Mouse (Mus musculus) limb, embryonic 13.5 days (tissue): ENCODE measurements around the gene Hinfp. TPM values are rescaled to one million over a fixed set of nuclear protein-coding genes. Genes with fewer than 3 reads are reported as not detected.

ENCODE experiments used
- ATAC-seq: fragments of 200-750 bp; cut with Nextera tagmentation; 2 replicates; pipeline ENCODE4 v1.8.0; 2017; ENCODE audit warnings: low read depth, moderate number of reproducible peaks, moderate TSS enrichment; ENCODE audit not compliant: low FRiP score
- H3K27ac ChIP-seq: fragments of 300-500 bp; sonication (generic); 2 replicates; pipeline ENCODE4 v1.5.1; 2015; ENCODE audit warnings: inconsistent platforms, mild to moderate bottlenecking, moderate library complexity
- H3K27me3 ChIP-seq: fragments of 300-500 bp; sonication (generic); 2 replicates; pipeline ENCODE4 v1.6.1; 2015; ENCODE audit warnings: mild to moderate bottlenecking, inconsistent platforms
- H3K36me3 ChIP-seq: fragments of 300-500 bp; sonication (generic); 2 replicates; pipeline ENCODE4 v1.6.1; 2015; ENCODE audit warnings: inconsistent platforms, mild to moderate bottlenecking, moderate library complexity
- H3K4me1 ChIP-seq: fragments of 300-500 bp; sonication (generic); 2 replicates; pipeline ENCODE4 v1.6.1; 2015; ENCODE audit warnings: inconsistent platforms
- H3K4me2 ChIP-seq: fragments of 300-500 bp; sonication (generic); replicated peaks from 2 replicates; pipeline ENCODE4 v1.6.1; 2015; ENCODE audit warnings: inconsistent platforms, mild to moderate bottlenecking, moderate library complexity
- H3K4me3 ChIP-seq: fragments of 300-500 bp; sonication (generic); 2 replicates; pipeline ENCODE4 v1.5.1; 2015; ENCODE audit warnings: moderate library complexity, mild to moderate bottlenecking, inconsistent platforms
- H3K9ac ChIP-seq: fragments of 300-500 bp; sonication (generic); 2 replicates; pipeline ENCODE4 v1.6.1; 2015; ENCODE audit warnings: mild to moderate bottlenecking, inconsistent platforms
- H3K9me3 ChIP-seq: fragments of 300-500 bp; sonication (generic); 2 replicates; pipeline ENCODE4 v1.6.1; 2016; ENCODE audit warnings: inconsistent platforms
- WGBS: fragments of 180-500 bp; shearing (Covaris S2); methylation state at CpG from one replicate; pipeline ENCODE4 v1.1.7; 2015; 5-methylcytosine and 5-hydroxymethylcytosine counted together
- polyA plus RNA-seq: library from polyadenylated mRNA; unstranded; fragments of >200 nt; fragmentation: Nextera tagmentation; extraction: Ambion mirVana; gene quantifications from 2 replicates; pipeline ENCODE4 v1.2.1, GENCODE M21; 2015

The Hinfp gene
- 26.1 and 29.6 TPM in 2 replicates for polyA plus RNA-seq

- H3K4me1 ChIP-seq, result peaks cover 16% of the 10 kb centered on the region
- H3K4me3 ChIP-seq, result peak within 1 kb of the TSS; percentile 96
- H3K36me3 ChIP-seq, result peaks cover 28% of the 10 kb centered on the region
- H3K4me2 ChIP-seq, result peak within 1 kb of the TSS; percentile 82
- ATAC-seq, result peak; percentile 99
- H3K27me3 ChIP-seq, result no peaks in the 10 kb centered on the region
- peak within 1 kb of the TSS; percentile 96 for H3K9ac ChIP-seq
- under 1% methylated on average over 54 of the region's 54 CpGs for WGBS
- no peaks in the 10 kb centered on the region for H3K9me3 ChIP-seq
- H3K27ac ChIP-seq, result peak within 1 kb of the TSS; percentile 75
Measured at GRCm38 (mm10) chr9:44305466-44306079, at the start of gene Hinfp. Hinfp (minus strand) TSS chr9:44305671.

GRCm38 (mm10) chr9:44353142-44353541 lies 47.7 kb upstream of the Hinfp start:
- Histone ChIP-seq H3K4me1 (no peaks in the 10 kb centered on the region), H3K27ac (no peak overlapping the region), H3K27me3 (no peaks in the 10 kb centered on the region), H3K36me3 (peaks cover 98% of the 10 kb centered on the region), H3K4me3 (no peak overlapping the region), H3K9me3 (no peaks in the 10 kb centered on the region), H3K9ac (no peak overlapping the region), H3K4me2 (no peak overlapping the region)
- WGBS, result 97% methylated on average over 6 of the region's 6 CpGs
- no peak for ATAC-seq

DNA sequence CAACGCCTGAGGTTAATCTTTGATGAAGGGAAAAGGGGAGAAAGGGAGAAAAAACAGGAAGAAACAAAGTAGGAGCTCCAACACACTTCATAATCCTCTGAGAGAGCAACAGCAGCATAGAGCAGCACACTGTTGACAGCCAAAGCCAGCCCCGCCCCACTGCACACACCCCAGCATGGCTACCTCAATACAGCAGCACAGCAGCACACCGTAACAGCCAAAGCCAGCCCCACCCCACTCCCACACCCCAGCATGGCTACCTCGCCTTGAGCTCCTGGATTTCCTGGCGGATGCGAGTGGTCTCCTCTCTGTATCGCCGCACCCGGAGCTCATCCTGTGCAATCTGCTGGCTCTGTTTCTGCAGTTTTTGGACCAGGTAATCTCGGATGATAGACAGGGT lies 46.9 kb upstream of the Hinfp start:
- Histone ChIP-seq H3K36me3 (peaks cover 98% of the 10 kb centered on the region), H3K4me3 (no peak overlapping the region), H3K9me3 (no peaks in the 10 kb centered on the region), H3K27me3 (no peaks in the 10 kb centered on the region), H3K4me1 (no peaks in the 10 kb centered on the region), H3K4me2 (no peak overlapping the region), H3K9ac (no peak overlapping the region), H3K27ac (no peak overlapping the region)
- no peak for ATAC-seq
- WGBS, result 88% methylated on average over 10 of the region's 10 CpGs

DNA sequence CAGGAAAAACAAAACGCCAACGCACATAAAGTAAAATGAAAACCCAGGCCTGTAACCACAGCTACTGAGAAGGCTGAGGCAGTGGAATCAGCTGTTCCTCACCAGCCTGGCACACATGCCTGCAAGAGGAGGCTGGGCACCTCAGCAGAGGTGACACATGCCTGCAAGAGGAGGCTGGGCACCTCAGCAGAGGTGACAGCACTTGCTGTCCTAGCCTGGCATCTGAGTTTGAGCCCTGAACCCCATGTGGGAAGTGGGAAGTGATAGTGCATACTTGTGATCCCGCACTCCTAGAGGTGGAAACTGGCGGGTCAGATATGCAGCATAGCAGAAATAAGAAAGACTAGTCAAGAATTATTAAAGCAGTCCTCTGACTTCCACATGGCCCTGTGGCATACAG lies 45.9 kb upstream of the Hinfp start:
- H3K4me3 ChIP-seq, result no peak overlapping the region
- H3K4me1 ChIP-seq, result no peaks in the 10 kb centered on the region
- H3K4me2 ChIP-seq, result no peak overlapping the region
- no peak overlapping the region for H3K27ac ChIP-seq
- whole genome bisulfite sequencing, result 96% methylated on average over 4 of the region's 4 CpGs
- no peak overlapping the region for H3K9ac ChIP-seq
- H3K27me3 ChIP-seq, result no peaks in the 10 kb centered on the region
- no peaks in the 10 kb centered on the region for H3K9me3 ChIP-seq
- ATAC-seq, result no peak
- peaks cover 98% of the 10 kb centered on the region for H3K36me3 ChIP-seq

- H3K27me3 ChIP-seq, result no peaks in the 10 kb centered on the region
- H3K36me3 ChIP-seq, result peaks cover 78% of the 10 kb centered on the region
- no peak overlapping the region for H3K4me2 ChIP-seq
- H3K4me3 ChIP-seq, result no peak overlapping the region
- no peaks in the 10 kb centered on the region for H3K9me3 ChIP-seq
- 97% methylated on average over 4 of the region's 4 CpGs for WGBS
- no peaks in the 10 kb centered on the region for H3K4me1 ChIP-seq
- no peak for ATAC-seq
- no peak overlapping the region for H3K27ac ChIP-seq
- H3K9ac ChIP-seq, result no peak overlapping the region
Measured at GRCm38 (mm10) chr9:44348546-44348945, 43.1 kb upstream of the Hinfp start.

DNA sequence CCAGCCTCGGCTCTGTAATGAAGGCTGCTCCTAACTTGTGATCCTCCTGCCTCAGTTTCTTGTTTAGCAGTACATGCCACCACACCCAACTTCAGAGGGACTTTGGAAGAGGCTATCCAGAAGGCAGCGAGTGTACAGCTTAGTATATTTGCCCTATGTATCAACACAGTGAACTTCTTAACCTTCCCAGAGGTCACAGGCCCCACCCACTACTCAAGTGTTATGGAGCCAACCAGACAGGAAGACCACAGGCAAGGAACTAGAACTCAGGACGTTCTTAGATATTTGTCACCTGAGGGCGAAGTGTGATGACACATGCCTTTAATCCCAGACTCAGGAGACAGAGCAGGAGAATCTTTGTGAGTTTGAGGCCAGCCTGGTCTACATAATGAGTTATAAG lies 42.1 kb upstream of the Hinfp start:
- Histone ChIP-seq H3K4me1 (peaks cover 6% of the 10 kb centered on the region), H3K4me2 (no peak overlapping the region), H3K9me3 (no peaks in the 10 kb centered on the region), H3K4me3 (no peak overlapping the region), H3K36me3 (peaks cover 69% of the 10 kb centered on the region), H3K27me3 (no peaks in the 10 kb centered on the region), H3K27ac (no peak overlapping the region), H3K9ac (no peak overlapping the region)
- no peak for ATAC-seq
- 88% methylated on average over 4 of the region's 4 CpGs for WGBS

GRCm38 (mm10) chr9:44347166-44347565 lies 41.7 kb upstream of the Hinfp start:
- Histone ChIP-seq H3K4me1 (peaks cover 6% of the 10 kb centered on the region), H3K27ac (no peak overlapping the region), H3K9ac (no peak overlapping the region), H3K9me3 (no peaks in the 10 kb centered on the region), H3K4me3 (no peak overlapping the region), H3K27me3 (no peaks in the 10 kb centered on the region), H3K4me2 (no peak overlapping the region), H3K36me3 (peaks cover 64% of the 10 kb centered on the region)
- WGBS, result 93% methylated on average over 9 of the region's 9 CpGs
- no peak for ATAC-seq

DNA sequence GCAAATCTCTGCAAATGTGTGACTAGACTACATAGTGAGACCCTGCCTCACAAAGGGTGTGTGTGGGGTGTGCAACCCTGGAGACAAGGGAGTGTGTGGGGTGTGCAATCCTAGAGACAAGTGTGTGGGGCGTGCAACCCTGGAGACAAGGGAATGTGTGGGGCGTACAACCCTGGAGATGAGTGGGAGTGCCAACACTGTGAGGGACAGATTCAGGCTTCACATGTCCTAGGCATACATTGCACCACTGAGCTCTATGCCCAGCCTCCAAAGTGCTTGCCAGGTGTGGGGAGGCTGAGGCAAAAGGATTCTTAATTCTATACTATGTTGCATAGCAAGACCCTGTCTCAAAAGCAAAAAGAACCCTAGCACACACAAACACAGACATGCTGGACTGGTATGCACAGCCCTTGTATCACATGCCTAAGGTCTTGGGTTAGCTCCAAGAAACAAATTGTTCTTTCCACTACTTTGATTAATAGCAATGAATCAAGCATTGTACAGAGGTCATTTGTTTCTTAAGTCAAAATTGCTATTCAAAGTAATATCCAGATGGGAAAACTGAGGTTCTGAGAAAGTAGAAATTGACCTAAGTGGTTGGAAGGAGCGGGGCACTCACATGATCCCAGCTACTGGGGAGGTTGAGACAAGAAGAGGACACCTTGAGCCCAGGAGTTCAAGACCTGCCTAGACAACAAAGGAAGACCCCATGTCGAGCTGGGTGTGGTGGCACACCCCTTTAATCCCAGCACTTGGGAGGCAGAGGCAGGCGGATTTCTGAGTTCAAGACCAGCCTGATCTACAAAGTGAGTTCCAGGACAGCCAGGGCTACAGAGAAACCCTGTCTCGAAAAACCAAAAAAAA lies 40.3 kb upstream of the Hinfp start:
- ATAC-seq, result no peak
- Histone ChIP-seq H3K4me1 (peaks cover 6% of the 10 kb centered on the region), H3K4me3 (no peak overlapping the region), H3K36me3 (peaks cover 59% of the 10 kb centered on the region), H3K4me2 (no peak overlapping the region), H3K9ac (no peak overlapping the region), H3K27ac (no peak overlapping the region), H3K9me3 (no peaks in the 10 kb centered on the region), H3K27me3 (no peaks in the 10 kb centered on the region)
- 87% methylated on average over 6 of the region's 6 CpGs for WGBS

- Histone ChIP-seq H3K27me3 (no peaks in the 10 kb centered on the region), H3K4me3 (peak within 1 kb of the TSS; percentile 77), H3K9me3 (no peaks in the 10 kb centered on the region), H3K36me3 (peaks cover 55% of the 10 kb centered on the region), H3K4me1 (peaks cover 6% of the 10 kb centered on the region), H3K27ac (peak within 1 kb of the TSS; percentile 95), H3K9ac (peak within 1 kb of the TSS; percentile 84), H3K4me2 (peak within 1 kb of the TSS; percentile 69)
- peak; percentile 96 for ATAC-seq
- WGBS, result 0% methylated on average over 39 of the region's 39 CpGs
Measured at GRCm38 (mm10) chr9:44343781-44344421, 38.4 kb upstream of the Hinfp start, which contains the start of gene Hmbs. Hmbs (minus strand) TSS chr9:44344228.

- ATAC-seq, result no peak
- WGBS, result 9% methylated on average over 6 of the region's 6 CpGs
Measured at GRCm38 (mm10) chr9:44343290-44343689, 37.8 kb upstream of the Hinfp start.

DNA sequence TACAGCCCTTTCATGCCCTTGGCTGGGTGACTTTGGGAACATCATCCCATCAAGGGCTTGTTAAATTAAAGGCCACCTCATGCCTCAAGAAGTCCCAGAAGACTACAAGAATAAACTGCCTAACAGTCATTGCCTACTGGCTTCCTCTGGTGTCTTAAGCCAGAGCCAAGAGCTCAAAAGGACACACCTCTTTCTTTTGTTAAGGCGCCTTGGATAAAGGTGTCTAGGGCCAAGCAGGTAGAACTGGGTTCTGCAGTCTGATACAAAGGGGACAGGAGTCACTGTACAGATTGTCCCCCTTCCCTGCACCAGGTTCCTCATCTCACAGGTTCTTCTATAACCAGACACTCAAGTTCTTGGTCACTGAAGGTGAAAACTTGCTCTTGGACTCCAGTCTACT lies 37.1 kb upstream of the Hinfp start:
- H3K27ac ChIP-seq, result no peak overlapping the region
- H3K9ac ChIP-seq, result peak overlapping the region; percentile 84; the same call in 1 of the 2 replicates
- ATAC-seq, result no peak
- H3K4me2 ChIP-seq, result peak overlapping the region; percentile 69
- peaks cover 55% of the 10 kb centered on the region for H3K36me3 ChIP-seq
- 86% methylated on average over 1 of the region's 1 CpGs for WGBS
- no peaks in the 10 kb centered on the region for H3K27me3 ChIP-seq
- no peak overlapping the region; the same call in 1 of the 2 replicates for H3K4me3 ChIP-seq
- H3K4me1 ChIP-seq, result peaks cover 9% of the 10 kb centered on the region
- no peaks in the 10 kb centered on the region for H3K9me3 ChIP-seq

More at GRCm38 (mm10) chr9:44343290-44343689, 37.8 kb upstream of the Hinfp start:
- Histone ChIP-seq H3K4me3 (peak overlapping the region; percentile 77), H3K27ac (peak overlapping the region; percentile 95), H3K9me3 (no peaks in the 10 kb centered on the region), H3K4me1 (peaks cover 6% of the 10 kb centered on the region), H3K9ac (peak overlapping the region; percentile 84), H3K4me2 (peak overlapping the region; percentile 69), H3K27me3 (no peaks in the 10 kb centered on the region), H3K36me3 (peaks cover 55% of the 10 kb centered on the region)

- ATAC-seq, result no peak
- H3K9me3 ChIP-seq, result no peaks in the 10 kb centered on the region
- H3K4me3 ChIP-seq, result 0 out of 2 replicates have a peak overlapping the region, but pooled peaks have one; percentile 0
- H3K4me2 ChIP-seq, result no peak overlapping the region
- H3K27ac ChIP-seq, result no peak overlapping the region
- H3K9ac ChIP-seq, result 0 out of 2 replicates have a peak overlapping the region, but pooled peaks have one; percentile 19
- peaks cover 13% of the 10 kb centered on the region for H3K4me1 ChIP-seq
- H3K36me3 ChIP-seq, result peaks cover 55% of the 10 kb centered on the region
- 82% methylated on average over 3 of the region's 3 CpGs for WGBS
- no peaks in the 10 kb centered on the region for H3K27me3 ChIP-seq
Measured at GRCm38 (mm10) chr9:44342173-44342572, 36.7 kb upstream of the Hinfp start.
